Mouse (Mus musculus) lung, embryonic 14.5 days (tissue): Measurements from ENCODE around the gene B3gnt7. TPM values are rescaled to one million over a fixed set of nuclear protein-coding genes. Genes with fewer than 3 reads are reported as not detected.

Experiments used
- ATAC-seq: fragments of 200-750 bp; cut with Nextera tagmentation; 2 replicates; pipeline ENCODE4 v1.8.0; 2017; ENCODE audit warnings: mild to moderate bottlenecking, moderate TSS enrichment, moderate library complexity; ENCODE audit not compliant: insufficient read depth
- DNase-seq: peaks from one replicate; pipeline ENCODE4 v3.0.0-alpha.2; 2015
- H3K27ac ChIP-seq: fragments of 300-500 bp; sonication (generic); 2 replicates; pipeline ENCODE4 v1.5.1; 2014; ENCODE audit warnings: low read depth, mild to moderate bottlenecking, moderate library complexity
- H3K27me3 ChIP-seq: fragments of 300-500 bp; sonication (generic); 2 replicates; pipeline ENCODE4 v1.6.1; 2014; ENCODE audit warnings: low read length, control low read depth; ENCODE audit not compliant: insufficient read depth
- H3K36me3 ChIP-seq: fragments of 300-500 bp; sonication (generic); 2 replicates; pipeline ENCODE4 v1.6.1; 2014; ENCODE audit warnings: control low read depth; ENCODE audit not compliant: insufficient read depth
- H3K4me1 ChIP-seq: fragments of 300-500 bp; sonication (generic); 2 replicates; pipeline ENCODE4 v1.6.1; 2014; ENCODE audit warnings: antibody characterized with exemption, control low read depth; ENCODE audit not compliant: insufficient read depth
- H3K4me2 ChIP-seq: fragments of 300-500 bp; sonication (generic); 2 replicates; pipeline ENCODE4 v1.6.1; 2014; ENCODE audit warnings: mild to moderate bottlenecking
- H3K4me3 ChIP-seq: fragments of 300-500 bp; sonication (generic); 2 replicates; pipeline ENCODE4 v1.5.1; 2014; ENCODE audit warnings: low read depth, low read length
- H3K9ac ChIP-seq: fragments of 300-500 bp; sonication (generic); 2 replicates; pipeline ENCODE4 v1.6.1; 2014
- H3K9me3 ChIP-seq: fragments of 300-500 bp; sonication (generic); 2 replicates; pipeline ENCODE4 v1.6.1; 2016; ENCODE audit warnings: low read depth, low read length, control low read depth
- CTCF ChIP-seq: IDR thresholded peaks from 2 replicates; pipeline ENCODE4 v1.5.1; 2016; ENCODE audit warnings: antibody characterized with exemption, low read depth
- WGBS: fragments of 180-500 bp; shearing (Covaris S2); extraction: QIAGEN DNeasy Blood & Tissue Kit; methylation state at CpG from one replicate; pipeline ENCODE4 v1.1.7; 2014; 5-methylcytosine and 5-hydroxymethylcytosine counted together
- polyA plus RNA-seq: library from polyadenylated mRNA; unstranded; fragments of >200 nt; fragmentation: Nextera tagmentation; extraction: Ambion mirVana; gene quantifications from 2 replicates; pipeline ENCODE4 v1.2.1, GENCODE M21; 2014

Gene B3gnt7
- polyA plus RNA-seq, 1 experiment from 2014 or later, result 7.2 TPM

DNA sequence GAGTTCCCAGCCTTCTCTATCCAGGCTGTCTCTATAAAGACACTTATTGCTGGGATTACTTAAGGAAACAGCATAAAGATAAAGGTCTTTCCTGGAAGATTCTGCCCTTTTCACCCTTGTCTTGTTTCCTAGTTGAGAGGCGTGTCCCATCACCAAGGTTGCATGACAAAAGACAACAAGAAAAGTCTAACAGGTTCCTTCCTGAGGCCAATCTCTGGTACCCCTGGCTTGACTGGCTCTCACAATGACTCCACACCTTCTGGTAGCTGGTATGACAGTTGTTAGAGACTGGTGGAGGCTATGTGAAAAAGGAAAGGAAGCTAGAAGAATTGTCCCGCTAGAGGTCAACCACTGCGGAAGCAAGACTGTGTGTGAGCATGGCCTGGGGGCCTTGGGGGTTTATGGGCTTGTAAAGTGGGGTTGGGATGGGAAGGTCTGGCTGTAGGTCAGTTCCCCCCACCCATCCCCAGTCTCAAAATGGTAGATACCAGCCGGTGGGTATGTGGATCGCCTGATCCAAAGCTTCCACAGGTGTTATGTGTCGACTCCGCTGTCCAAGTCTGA, 6.7 kb downstream of the B3gnt7 start:
- 88% methylated on average over 7 of the region's 7 CpGs for WGBS

DNA sequence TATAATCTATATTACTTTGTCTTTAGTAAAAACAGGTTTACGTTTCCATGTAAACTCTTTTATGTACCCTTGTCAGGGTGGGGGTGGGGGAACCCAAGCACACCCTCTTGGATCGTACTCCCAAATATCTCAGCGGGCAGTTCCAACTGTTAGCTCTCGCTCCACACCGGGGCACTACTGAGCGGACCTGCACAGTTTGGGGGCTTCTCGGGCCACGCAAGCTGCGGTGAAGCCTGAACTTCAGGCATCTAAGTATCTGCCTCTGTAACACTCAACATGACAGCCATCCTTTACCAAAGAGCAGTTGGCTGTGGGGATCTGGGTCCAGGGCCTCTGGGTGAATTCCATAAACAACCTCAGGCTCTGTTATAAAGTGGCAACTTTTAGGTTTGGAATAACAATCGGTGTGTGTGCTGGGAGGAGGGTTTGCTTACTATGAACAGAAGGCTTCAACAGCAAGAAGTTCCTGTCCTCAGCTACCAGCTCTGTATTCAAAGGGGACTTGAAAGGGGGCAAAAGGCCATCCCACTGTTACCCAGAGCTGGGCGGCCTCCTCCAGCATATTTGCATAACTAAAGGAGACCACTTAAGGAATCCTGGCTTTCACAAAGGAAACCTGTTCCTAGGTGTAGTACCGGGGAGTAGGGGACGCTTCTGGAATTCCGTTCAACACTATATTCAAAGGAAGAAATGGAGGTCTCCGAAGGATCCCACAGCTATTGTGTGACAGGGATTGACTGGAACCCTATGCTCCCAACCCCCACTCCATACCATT, 8.1 kb downstream of the B3gnt7 start:
- Histone ChIP-seq H3K4me3 (no peak overlapping the region), H3K27ac (peak overlapping the region; percentile 60; the same call in 1 of the 2 replicates), H3K4me2 (peak overlapping the region; percentile 31; the same call in 1 of the 2 replicates), H3K4me1 (no peaks in the 10 kb centered on the region; the same call in 1 of the 2 replicates), H3K9ac (no peak overlapping the region), H3K36me3 (0 out of 2 replicates have a peak, but pooled peaks cover 4% of the 10 kb centered on the region), H3K27me3 (no peaks in the 10 kb centered on the region), H3K9me3 (no peaks in the 10 kb centered on the region)
- no peak for TF ChIP-seq CTCF
- ATAC-seq (peak; percentile 22; the same call in 1 of the 2 replicates), DNase-seq (peak; percentile 47)
- WGBS, result 35% methylated on average over 15 of the region's 15 CpGs

More for the DNA sequence above, 6.7 kb downstream of the B3gnt7 start:
- Histone ChIP-seq H3K4me3 (no peak overlapping the region), H3K4me2 (no peak overlapping the region), H3K27ac (no peak overlapping the region), H3K9ac (no peak overlapping the region), H3K9me3 (no peaks in the 10 kb centered on the region), H3K36me3 (0 out of 2 replicates have a peak, but pooled peaks cover 4% of the 10 kb centered on the region), H3K4me1 (no peaks in the 10 kb centered on the region; the same call in 1 of the 2 replicates), H3K27me3 (peaks cover under 1% of the 10 kb centered on the region; the same call in 1 of the 2 replicates)
- no peak for TF ChIP-seq CTCF
- no peak for DNase-seq
- ATAC-seq, result no peak

DNA sequence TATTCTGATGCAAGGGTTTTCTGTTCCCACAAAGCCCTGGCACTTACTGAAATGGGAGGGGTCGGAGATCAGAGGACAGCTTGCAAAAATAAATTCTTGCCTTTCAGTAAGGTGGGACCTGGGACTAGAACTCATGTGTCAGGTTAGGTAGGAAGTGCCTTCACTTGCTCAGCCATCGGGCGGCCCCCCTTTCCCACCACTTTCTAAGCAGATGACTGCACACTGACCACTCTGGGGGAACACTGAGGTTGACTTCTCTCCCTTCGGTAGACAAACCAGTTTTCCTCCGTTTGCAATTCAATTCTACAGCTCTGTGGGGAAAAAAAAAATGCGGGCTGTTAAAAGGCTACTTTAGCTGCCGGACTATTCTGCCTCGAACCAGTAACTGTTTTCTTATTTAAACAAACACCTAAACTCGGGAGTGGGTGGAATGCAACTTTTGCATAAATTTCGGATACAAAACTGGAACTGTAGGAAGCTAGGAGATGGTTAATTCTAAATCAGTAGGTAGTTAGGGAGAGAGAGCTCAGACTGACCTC, 8.9 kb downstream of the B3gnt7 start:
- 0 out of 2 replicates have a peak, but pooled peaks cover 1% of the 10 kb centered on the region for H3K36me3 ChIP-seq
- H3K9ac ChIP-seq, result no peak overlapping the region
- no peak overlapping the region for H3K4me3 ChIP-seq
- DNase-seq, result peak; percentile 39
- 23% methylated on average over 10 of the region's 10 CpGs for WGBS
- no peaks in the 10 kb centered on the region for H3K9me3 ChIP-seq
- TF ChIP-seq CTCF, result no peak
- H3K4me2 ChIP-seq, result peak overlapping the region; percentile 31; the same call in 1 of the 2 replicates
- no peaks in the 10 kb centered on the region; the same call in 1 of the 2 replicates for H3K4me1 ChIP-seq
- H3K27me3 ChIP-seq, result no peaks in the 10 kb centered on the region
- ATAC-seq, result no peak
- H3K27ac ChIP-seq, result peak overlapping the region; percentile 60; the same call in 1 of the 2 replicates

DNA sequence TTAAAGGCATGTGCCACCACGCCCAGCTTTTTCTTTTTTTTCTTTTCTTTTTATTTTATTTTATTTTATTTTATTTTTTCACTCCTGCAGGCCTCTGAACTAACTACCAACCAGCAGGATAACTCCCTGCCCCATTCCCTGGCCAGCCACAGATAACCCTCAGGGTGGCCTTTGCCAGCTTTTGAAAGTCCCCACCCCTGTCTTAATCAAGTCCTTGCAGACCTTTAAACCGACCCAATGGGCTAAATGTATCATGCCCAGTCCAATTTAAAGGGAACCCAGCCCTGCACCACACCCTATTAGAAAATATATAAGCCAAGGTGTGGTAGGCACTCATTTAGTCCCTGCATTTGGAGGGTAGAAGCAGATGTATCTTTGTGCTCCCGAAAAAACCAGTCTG, 9.6 kb downstream of the B3gnt7 start:
- TF ChIP-seq CTCF, result no peak
- no peak for ATAC-seq

DNA sequence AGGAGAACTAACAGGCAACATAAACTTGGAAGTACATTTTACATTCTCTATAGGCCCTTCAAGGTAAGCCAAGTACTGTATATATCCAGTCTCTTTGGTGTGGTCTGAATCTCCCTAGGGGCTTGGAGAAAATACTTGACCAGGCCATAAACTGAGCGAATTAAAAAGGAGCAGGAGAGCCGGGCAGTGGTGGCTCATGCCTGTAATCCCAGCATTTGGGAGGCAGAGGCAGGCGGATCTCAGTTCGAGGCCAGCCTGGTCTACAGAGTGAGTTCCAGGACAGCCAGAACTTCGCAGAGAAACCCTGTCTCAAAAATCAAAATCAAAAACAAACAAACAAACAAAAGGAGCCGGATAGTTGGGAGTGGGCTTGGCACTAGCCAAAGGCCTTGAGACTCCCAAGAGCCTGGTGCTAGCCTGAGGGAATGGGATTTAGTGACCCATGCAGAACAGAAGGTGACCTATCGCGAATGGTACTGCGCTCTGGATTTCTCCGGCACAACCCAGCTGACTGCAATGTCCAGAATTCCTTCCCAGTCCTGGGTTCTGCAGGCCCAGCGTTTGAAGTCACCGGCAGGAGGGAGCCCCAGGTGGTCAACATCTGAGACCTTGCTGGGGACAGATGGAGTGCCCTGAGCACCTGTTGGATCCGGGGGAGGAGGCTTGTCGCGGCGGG, 10.6 kb downstream of the B3gnt7 start:
- no peaks in the 10 kb centered on the region for H3K36me3 ChIP-seq
- H3K4me3 ChIP-seq, result no peak overlapping the region
- H3K27ac ChIP-seq, result no peak overlapping the region
- no peak for TF ChIP-seq CTCF
- ATAC-seq (no peak), DNase-seq (no peak)
- H3K9me3 ChIP-seq, result no peaks in the 10 kb centered on the region
- WGBS, result 48% methylated on average over 16 of the region's 16 CpGs
- no peaks in the 10 kb centered on the region; the same call in 1 of the 2 replicates for H3K4me1 ChIP-seq
- no peak overlapping the region for H3K9ac ChIP-seq
- no peaks in the 10 kb centered on the region for H3K27me3 ChIP-seq
- H3K4me2 ChIP-seq, result peak overlapping the region; percentile 18; the same call in 1 of the 2 replicates

More for the DNA sequence above, 9.6 kb downstream of the B3gnt7 start:
- no peaks in the 10 kb centered on the region for H3K36me3 ChIP-seq
- no peak overlapping the region for H3K27ac ChIP-seq
- H3K27me3 ChIP-seq, result no peaks in the 10 kb centered on the region
- DNase-seq, result no peak
- 69% methylated on average over 3 of the region's 3 CpGs for WGBS
- no peak overlapping the region for H3K9ac ChIP-seq
- H3K9me3 ChIP-seq, result no peaks in the 10 kb centered on the region
- no peak overlapping the region for H3K4me3 ChIP-seq
- no peak overlapping the region for H3K4me2 ChIP-seq
- H3K4me1 ChIP-seq, result no peaks in the 10 kb centered on the region; the same call in 1 of the 2 replicates

DNA sequence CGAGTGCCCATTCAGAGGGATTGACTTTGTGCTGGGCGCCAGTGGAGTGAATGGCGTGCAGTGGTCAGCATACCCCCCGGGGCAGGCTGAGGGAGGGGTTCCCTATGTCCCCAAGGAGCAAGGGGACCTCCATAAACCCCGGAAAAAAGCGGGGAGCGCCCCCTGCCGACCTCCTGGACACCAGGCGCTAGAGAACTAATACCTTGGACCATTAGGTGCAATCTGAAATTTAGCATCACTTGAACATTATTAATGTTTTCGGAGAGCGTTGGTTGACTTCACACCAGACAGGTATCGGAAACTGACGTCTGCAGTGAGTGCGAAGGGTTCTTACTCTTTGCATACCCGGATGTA, 11.1 kb downstream of the B3gnt7 start:
- Histone ChIP-seq H3K9me3 (no peaks in the 10 kb centered on the region), H3K27ac (no peak overlapping the region), H3K4me2 (peak overlapping the region; percentile 18; the same call in 1 of the 2 replicates), H3K27me3 (no peaks in the 10 kb centered on the region), H3K9ac (no peak overlapping the region), H3K4me1 (no peaks in the 10 kb centered on the region; the same call in 1 of the 2 replicates), H3K4me3 (no peak overlapping the region), H3K36me3 (no peaks in the 10 kb centered on the region)
- TF ChIP-seq CTCF, result peak; percentile 49
- peak; percentile 21 for DNase-seq
- WGBS, result 19% methylated on average over 15 of the region's 15 CpGs
- ATAC-seq, result no peak
